Mouse (Mus musculus) lung, postnatal 0 days (tissue): Measurements from ENCODE around the gene Cdh20. TPM values are rescaled to one million over a fixed set of nuclear protein-coding genes. Genes with fewer than 3 reads are reported as not detected.
"Not testable (repeated sequence)": the region's sequence is repeated elsewhere in the genome, so short reads cannot be mapped to it uniquely, and the experiment has no call there.

ENCODE experiments used
- ATAC-seq: fragments of 200-750 bp; cut with Nextera tagmentation; 2 replicates; pipeline ENCODE4 v1.8.0; 2017; ENCODE audit warnings: moderate library complexity
- DNase-seq: peaks from one replicate; pipeline ENCODE4 v3.0.0-alpha.2; 2016; ENCODE audit warnings: low spot score
- H3K27ac ChIP-seq: fragments of 300-500 bp; sonication (generic); 2 replicates; pipeline ENCODE4 v1.5.1; 2014; ENCODE audit warnings: antibody characterized with exemption, mild to moderate bottlenecking, low read length, mixed read lengths
- H3K27me3 ChIP-seq: fragments of 300-500 bp; sonication (generic); replicated peaks from 2 replicates; pipeline ENCODE4 v1.6.1; 2014; ENCODE audit warnings: low read length, mixed read lengths; ENCODE audit not compliant: insufficient read depth
- H3K36me3 ChIP-seq: fragments of 300-500 bp; sonication (generic); 2 replicates; pipeline ENCODE4 v1.6.1; 2014; ENCODE audit warnings: low read length, mixed read lengths; ENCODE audit not compliant: insufficient read depth
- H3K4me1 ChIP-seq: fragments of 300-500 bp; sonication (generic); 2 replicates; pipeline ENCODE4 v1.6.1; 2014; ENCODE audit warnings: antibody characterized with exemption, low read depth, low read length, mixed read lengths; ENCODE audit not compliant: insufficient read depth
- H3K4me2 ChIP-seq: fragments of 300-500 bp; sonication (generic); replicated peaks from 2 replicates; pipeline ENCODE4 v1.6.1; 2014; ENCODE audit warnings: low read depth, mild to moderate bottlenecking, low read length, moderate library complexity, mixed read lengths
- H3K4me3 ChIP-seq: fragments of 300-500 bp; sonication (generic); 2 replicates; pipeline ENCODE4 v1.5.1; 2014; ENCODE audit warnings: low read depth, low read length
- H3K9ac ChIP-seq: fragments of 300-500 bp; sonication (generic); replicated peaks from 2 replicates; pipeline ENCODE4 v1.6.1; 2014; ENCODE audit warnings: low read depth, mild to moderate bottlenecking
- H3K9me3 ChIP-seq: fragments of 300-500 bp; sonication (generic); 2 replicates; pipeline ENCODE4 v1.6.1; 2016; ENCODE audit warnings: low read length, mixed read lengths
- CTCF ChIP-seq: IDR thresholded peaks from 2 replicates; pipeline ENCODE4 v1.5.1; 2016; ENCODE audit warnings: antibody characterized with exemption, mild to moderate bottlenecking
- EP300 ChIP-seq: IDR thresholded peaks from 2 replicates; pipeline ENCODE4 v1.6.1; 2016; ENCODE audit warnings: antibody characterized with exemption, mild to moderate bottlenecking, control low read depth
- WGBS: fragments of 180-500 bp; shearing (Covaris S2); extraction: QIAGEN DNeasy Blood & Tissue Kit; methylation state at CpG from one replicate; pipeline ENCODE4 v1.1.7; 2014; 5-methylcytosine and 5-hydroxymethylcytosine counted together
- polyA plus RNA-seq: library from polyadenylated mRNA; unstranded; fragments of >200 nt; fragmentation: Nextera tagmentation; extraction: Ambion mirVana; gene quantifications from 2 replicates; pipeline ENCODE4 v1.2.1, GENCODE M21; 2015

The Cdh20 gene
- polyA plus RNA-seq, 1 experiment from 2014 or later: 0.05 TPM

GRCm38 (mm10) chr1:104936966-104937365 lies 168.6 kb downstream of the Cdh20 start:
- no peak for TF ChIP-seq CTCF
- no peak for TF ChIP-seq EP300
- Histone ChIP-seq H3K36me3 (no peaks in the 10 kb centered on the region), H3K4me1 (no peaks in the 10 kb centered on the region), H3K4me2 (no peak overlapping the region), H3K9me3 (no peaks in the 10 kb centered on the region), H3K27ac (no peak overlapping the region), H3K9ac (no peak overlapping the region), H3K4me3 (no peak overlapping the region), H3K27me3 (no peaks in the 10 kb centered on the region)
- ATAC-seq (no peak), DNase-seq (no peak)
- 80% methylated on average over 4 of the region's 4 CpGs for WGBS

- no peaks in the 10 kb centered on the region for H3K9me3 ChIP-seq
- TF ChIP-seq EP300: no peak
- no peak for TF ChIP-seq CTCF
- H3K4me2 ChIP-seq: no peak overlapping the region
- ATAC-seq (no peak), DNase-seq (no peak)
- H3K36me3 ChIP-seq: no peaks in the 10 kb centered on the region
- no peaks in the 10 kb centered on the region for H3K4me1 ChIP-seq
- H3K27ac ChIP-seq: no peak overlapping the region
- no peak overlapping the region for H3K4me3 ChIP-seq
- no peak overlapping the region for H3K9ac ChIP-seq
- H3K27me3 ChIP-seq: no peaks in the 10 kb centered on the region
Measured at GRCm38 (mm10) chr1:104939156-104939555, 170.8 kb downstream of the Cdh20 start.

DNA sequence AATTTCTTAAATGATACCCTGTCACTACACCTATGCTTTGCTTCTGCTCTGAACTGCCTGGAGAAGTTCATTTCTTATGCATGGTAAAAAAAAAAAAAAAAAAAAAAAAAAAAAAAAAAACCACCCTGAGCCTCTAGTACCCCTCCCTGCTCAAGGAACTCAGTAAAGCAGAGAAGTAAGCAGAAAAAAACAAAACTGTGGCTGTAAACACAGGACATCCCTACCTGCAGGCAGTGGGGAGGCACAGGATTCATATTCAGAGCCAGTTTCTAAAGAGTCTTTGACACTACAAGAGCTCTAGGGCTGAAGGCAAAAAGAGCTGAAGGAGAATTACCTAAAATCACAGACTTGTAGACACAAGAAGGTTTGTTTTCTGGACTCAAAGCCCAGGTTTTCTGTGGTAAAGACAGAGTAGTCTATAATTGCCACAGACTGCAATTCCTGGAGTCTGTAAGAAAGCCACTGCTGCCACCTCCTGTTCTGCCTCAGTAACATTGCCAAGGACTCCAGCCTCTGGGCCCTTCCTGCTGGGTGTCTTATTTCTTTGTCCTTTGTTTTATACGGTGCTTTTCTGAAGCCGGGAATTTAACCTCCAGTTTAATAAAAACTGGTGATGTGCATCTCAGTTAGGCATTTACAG lies 176.3 kb downstream of the Cdh20 start:
- H3K4me3 ChIP-seq: no peak overlapping the region
- DNase-seq (peak; percentile 21), ATAC-seq (no peak)
- H3K9ac ChIP-seq: no peak overlapping the region
- H3K36me3 ChIP-seq: no peaks in the 10 kb centered on the region
- H3K27me3 ChIP-seq: no peaks in the 10 kb centered on the region
- no peaks in the 10 kb centered on the region for H3K9me3 ChIP-seq
- no peak overlapping the region for H3K27ac ChIP-seq
- no peaks in the 10 kb centered on the region for H3K4me1 ChIP-seq
- H3K4me2 ChIP-seq: no peak overlapping the region
- 15% methylated on average over 2 of the region's 2 CpGs for WGBS
- peak; percentile 52 for TF ChIP-seq CTCF
- no peak for TF ChIP-seq EP300

DNA sequence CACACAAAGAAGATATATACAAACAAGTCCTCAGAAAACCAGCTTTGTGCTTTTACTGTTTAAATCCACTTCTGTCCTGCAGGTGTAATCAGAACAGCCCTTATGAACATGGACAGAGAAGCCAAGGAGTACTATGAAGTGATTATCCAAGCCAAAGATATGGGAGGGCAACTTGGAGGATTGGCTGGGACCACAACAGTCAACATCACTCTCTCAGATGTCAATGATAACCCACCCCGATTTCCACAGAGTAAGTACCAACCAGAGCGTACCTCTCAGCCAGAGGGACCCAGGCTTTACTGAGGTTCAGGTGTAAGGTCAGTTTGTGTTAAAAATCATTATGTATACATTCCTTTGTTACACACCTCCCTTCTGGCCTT lies 176.8 kb downstream of the Cdh20 start:
- ATAC-seq: no peak
- no peak overlapping the region for H3K4me3 ChIP-seq
- no peak for DNase-seq
- H3K36me3 ChIP-seq: no peaks in the 10 kb centered on the region
- TF ChIP-seq EP300 (no peak), CTCF (no peak)
- 60% methylated on average over 2 of the region's 2 CpGs for WGBS
- H3K4me2 ChIP-seq: no peak overlapping the region
- H3K9ac ChIP-seq: no peak overlapping the region
- H3K27me3 ChIP-seq: no peaks in the 10 kb centered on the region
- no peaks in the 10 kb centered on the region for H3K9me3 ChIP-seq
- no peak overlapping the region for H3K27ac ChIP-seq
- H3K4me1 ChIP-seq: no peaks in the 10 kb centered on the region

- H3K4me2 ChIP-seq, H3K4me1 ChIP-seq, H3K27ac ChIP-seq, H3K9me3 ChIP-seq, H3K9ac ChIP-seq, H3K36me3 ChIP-seq, H3K4me3 ChIP-seq, H3K27me3 ChIP-seq, DNase-seq, ATAC-seq: not testable (repeated sequence)
- 88% methylated on average over 2 of the region's 2 CpGs for WGBS
Measured at GRCm38 (mm10) chr1:104949640-104950039, 181.3 kb downstream of the Cdh20 start.

GRCm38 (mm10) chr1:104957046-104957445 lies 188.7 kb downstream of the Cdh20 start:
- ATAC-seq (no peak), DNase-seq (no peak)
- H3K4me2 ChIP-seq: no peak overlapping the region
- H3K9ac ChIP-seq: no peak overlapping the region
- H3K4me1 ChIP-seq: no peaks in the 10 kb centered on the region
- 18% methylated on average over 6 of the region's 6 CpGs for WGBS
- H3K9me3 ChIP-seq: no peaks in the 10 kb centered on the region
- H3K27me3 ChIP-seq: no peaks in the 10 kb centered on the region
- H3K36me3 ChIP-seq: no peaks in the 10 kb centered on the region
- H3K27ac ChIP-seq: no peak overlapping the region
- no peak overlapping the region for H3K4me3 ChIP-seq
- TF ChIP-seq EP300 (no peak), CTCF (no peak)

- no peak overlapping the region for H3K27ac ChIP-seq
- WGBS: 66% methylated on average over 3 of the region's 3 CpGs
- H3K27me3 ChIP-seq: no peaks in the 10 kb centered on the region
- no peaks in the 10 kb centered on the region for H3K36me3 ChIP-seq
- no peak overlapping the region for H3K4me2 ChIP-seq
- no peak overlapping the region for H3K4me3 ChIP-seq
- ATAC-seq (no peak), DNase-seq (no peak)
- TF ChIP-seq EP300 (no peak), CTCF (no peak)
- H3K4me1 ChIP-seq: no peaks in the 10 kb centered on the region
- H3K9ac ChIP-seq: no peak overlapping the region
- H3K9me3 ChIP-seq: no peaks in the 10 kb centered on the region
Measured at GRCm38 (mm10) chr1:104961670-104962069, 193.3 kb downstream of the Cdh20 start.
